Mouse (Mus musculus): ENCODE measurements around the gene Lyrm7. TPM values are rescaled to one million over a fixed set of nuclear protein-coding genes. Genes with fewer than 3 reads are reported as not detected.

Gene Lyrm7
- total RNA-seq (2021), result 10 to 100 TPM; 14.5 to 30.3 TPM
- long read RNA-seq, experiment 1, transcript Lyrm7-205 (5 exons, 3,431 nt), result major isoform, 10 of 20 reads
- long read RNA-seq, experiment 1, partial matches to known transcripts, result 3 of 20 reads
- long read RNA-seq, experiment 1, other reads (novel, unspliced or antisense), result 7 of 20 reads
- long read RNA-seq, experiment 2, transcript Lyrm7-205 (5 exons, 3,431 nt), result major isoform, 5 of 7 reads
- long read RNA-seq, experiment 2, partial matches to known transcripts, result 1 of 7 reads
- long read RNA-seq, experiment 2, other reads (novel, unspliced or antisense), result 1 of 7 reads

GRCm38 (mm10) chr11:54860256-54861038 is at the start of gene Lyrm7:
Gene Lyrm7, minus strand, starts transcription at chr11:54860916.
- peak; percentile 96 for DNase-seq

- no peak for DNase-seq
Observed at GRCm38 (mm10) chr11:54910081-54910665, 49.5 kb upstream of the Lyrm7 start.

GRCm38 (mm10) chr11:54909273-54909672 is 48.6 kb upstream of the Lyrm7 start:
- no peak for DNase-seq

GRCm38 (mm10) chr11:54907259-54907658 is 46.5 kb upstream of the Lyrm7 start:
- no peak for DNase-seq

GRCm38 (mm10) chr11:54906466-54906865 is 45.8 kb upstream of the Lyrm7 start:
- peak; percentile 2 for DNase-seq

GRCm38 (mm10) chr11:54905931-54906330 is 45.2 kb upstream of the Lyrm7 start:
- DNase-seq, result peak; percentile 27

GRCm38 (mm10) chr11:54905086-54905485 is 44.4 kb upstream of the Lyrm7 start:
- DNase-seq, result no peak

GRCm38 (mm10) chr11:54903940-54904706 is 43.4 kb upstream of the Lyrm7 start:
- DNase-seq, result no peak

- DNase-seq, result no peak
Observed at GRCm38 (mm10) chr11:54903339-54903738, 42.6 kb upstream of the Lyrm7 start.

- peak; percentile 83 for DNase-seq
Observed at GRCm38 (mm10) chr11:54902333-54903323, 41.9 kb upstream of the Lyrm7 start, which contains the start of gene Gpx3. Gene Gpx3, plus strand, starts transcription at chr11:54902453.

GRCm38 (mm10) chr11:54899657-54900056 is 38.9 kb upstream of the Lyrm7 start:
- DNase-seq, result no peak

- DNase-seq, result no peak
Observed at GRCm38 (mm10) chr11:54897470-54897869, 36.8 kb upstream of the Lyrm7 start.

GRCm38 (mm10) chr11:54896646-54897045 is 35.9 kb upstream of the Lyrm7 start:
- peak; percentile 73 for DNase-seq

GRCm38 (mm10) chr11:54894589-54894988 is 33.9 kb upstream of the Lyrm7 start:
- DNase-seq, result no peak

- no peak for DNase-seq
Observed at GRCm38 (mm10) chr11:54892091-54892490, 31.4 kb upstream of the Lyrm7 start.

GRCm38 (mm10) chr11:54891341-54891740 is 30.6 kb upstream of the Lyrm7 start:
- DNase-seq, result no peak

GRCm38 (mm10) chr11:54887927-54888326 is 27.2 kb upstream of the Lyrm7 start:
- DNase-seq, result no peak

GRCm38 (mm10) chr11:54885406-54885805 is 24.7 kb upstream of the Lyrm7 start:
- no peak for DNase-seq

- peak; percentile 74 for DNase-seq
Observed at GRCm38 (mm10) chr11:54884937-54885336, 24.2 kb upstream of the Lyrm7 start.

GRCm38 (mm10) chr11:54884197-54884828 is 23.6 kb upstream of the Lyrm7 start:
- DNase-seq, result no peak

GRCm38 (mm10) chr11:54882671-54883070 is 22.0 kb upstream of the Lyrm7 start:
- peak; percentile 75 for DNase-seq

All from adrenal gland, postnatal 10 days (tissue).